In the genomic region with DNA sequence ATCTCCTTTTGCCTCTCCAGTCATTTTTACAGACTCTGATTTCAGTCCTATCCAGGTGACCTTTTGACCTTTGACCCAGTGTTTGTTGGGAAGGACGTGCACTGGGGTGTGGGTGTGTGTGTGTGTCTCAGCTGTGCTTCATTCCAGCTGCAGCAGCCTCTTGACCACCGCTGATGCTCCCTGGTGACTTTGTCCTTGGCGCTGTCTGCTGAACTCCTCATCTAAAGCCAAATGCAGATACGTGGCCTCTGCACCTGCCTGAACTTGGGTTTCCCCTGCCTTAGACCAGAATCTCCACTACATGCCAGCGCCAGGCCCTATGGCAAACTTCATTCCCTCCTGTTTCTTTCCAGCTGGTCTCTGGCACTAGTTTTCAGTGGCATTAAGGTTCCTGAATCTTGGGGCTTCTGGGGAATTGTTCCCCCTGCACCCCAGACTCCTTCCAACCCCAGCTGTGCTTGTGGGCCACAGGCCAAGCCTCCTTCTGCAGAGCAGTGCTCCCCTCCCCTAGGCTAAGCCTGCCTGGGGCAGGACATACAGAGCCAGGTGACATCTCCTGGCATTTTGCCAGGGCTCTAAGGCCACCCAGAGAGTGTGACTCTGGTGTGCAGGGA, we compare ENCODE assay signal across 8 mouse cellular contexts. TPM values are rescaled to one million over a fixed set of nuclear protein-coding genes. Genes with fewer than 3 reads are reported as not detected.
DNase-seq lines count a peak whose midpoint lies in the region; ATAC-seq lines count a peak whose summit lies in the region.

No protein-coding gene starts in this region.

- no peak for ATAC-seq in lung, embryonic 16.5 days (ENCODE audit: low read depth)
- ATAC-seq in heart, embryonic 14.5 days (ENCODE audit: insufficient number of reproducible peaks, insufficient read depth, low FRiP score, low read depth) = peak; percentile 49; the same call in 1 of the 2 replicates
- ATAC-seq in limb, embryonic 13.5 days (ENCODE audit: low FRiP score, low read depth) = peak; percentile 22; the same call in 1 of the 2 replicates
- no peak for ATAC-seq in CD4-positive, CD25-positive, alpha-beta regulatory T cell, adult 4 months

- no peak for DNase-seq in lung, postnatal 10 days
- DNase-seq in cerebellum, adult 9-10 months = peak; percentile 77
- DNase-seq in ovary, adult 18-20 months (ENCODE audit: low spot score) = no peak
- DNase-seq in urinary bladder, postnatal 36 days (ENCODE audit: low spot score in 2 of 2) = no peak

- H3K4me2 ChIP-seq in lung, embryonic 16.5 days (ENCODE audit: low read depth, low read length) = peak overlapping the region; percentile 1; the same call in 1 of the 2 replicates
- H3K4me2 ChIP-seq in heart, embryonic 14.5 days (ENCODE audit: low read length) = peak overlapping the region; percentile 3; the same call in 1 of the 2 replicates
- H3K4me2 ChIP-seq in limb, embryonic 13.5 days (replicated peaks) = peak overlapping the region; percentile 27

- H3K27ac ChIP-seq in lung, embryonic 16.5 days (ENCODE audit: low read length) = peak overlapping the region; percentile 93
- peak overlapping the region; percentile 47 to 69; a peak in 3 of 4 replicates for H3K27ac ChIP-seq in heart, embryonic 14.5 days (replicated peaks in 1 of 2; ENCODE audit: control insufficient read depth in 1 of 2, insufficient read depth in 1 of 2, low read depth in 2 of 2, low read length in 2 of 2)
- peak overlapping the region; percentile 49 for H3K27ac ChIP-seq in limb, embryonic 13.5 days

- H3K9me3 ChIP-seq in lung, embryonic 16.5 days (ENCODE audit: control insufficient read depth, low read length) = no peaks in the 10 kb centered on the region
- no peaks in the 10 kb centered on the region for H3K9me3 ChIP-seq in heart, embryonic 14.5 days (ENCODE audit: control insufficient read depth, low read length)
- H3K9me3 ChIP-seq in limb, embryonic 13.5 days = no peaks in the 10 kb centered on the region

- no peaks in the 10 kb centered on the region for H3K27me3 ChIP-seq in lung, embryonic 16.5 days (ENCODE audit: control insufficient read depth, insufficient read depth, low read depth, low read length)
- H3K27me3 ChIP-seq in heart, embryonic 14.5 days (ENCODE audit: control insufficient read depth, insufficient read depth, low read length) = no peaks in the 10 kb centered on the region
- no peaks in the 10 kb centered on the region for H3K27me3 ChIP-seq in limb, embryonic 13.5 days

- 25% methylated on average over 5 of the region's 5 CpGs for WGBS in lung, embryonic 16.5 days
- WGBS in heart, embryonic 14.5 days = 33% methylated on average over 5 of the region's 5 CpGs
- 48% methylated on average over 5 of the region's 5 CpGs for WGBS in limb, embryonic 13.5 days

- H3K4me1 ChIP-seq in lung, embryonic 16.5 days (replicated peaks; ENCODE audit: control insufficient read depth, insufficient read depth, low read length) = peaks cover 99% of the 10 kb centered on the region
- peaks cover 77 to 95% of the 10 kb centered on the region in 2 experiments for H3K4me1 ChIP-seq in heart, embryonic 14.5 days (ENCODE audit: control insufficient read depth in 2 of 2, insufficient read depth in 2 of 2, low read length in 2 of 2)
- H3K4me1 ChIP-seq in limb, embryonic 13.5 days = peaks cover 91% of the 10 kb centered on the region

- 0 out of 2 replicates have a peak overlapping the region, but pooled peaks have one; percentile 35 for H3K9ac ChIP-seq in lung, embryonic 16.5 days (ENCODE audit: low read length)
- peak overlapping the region; percentile 7 for H3K9ac ChIP-seq in heart, embryonic 14.5 days (ENCODE audit: low read length)
- H3K9ac ChIP-seq in limb, embryonic 13.5 days = peak overlapping the region; percentile 5; the same call in 1 of the 2 replicates

- H3K4me3 ChIP-seq in lung, embryonic 16.5 days (ENCODE audit: low read length) = no peak overlapping the region
- no peak overlapping the region for H3K4me3 ChIP-seq in heart, embryonic 14.5 days (ENCODE audit: control insufficient read depth in 1 of 2, insufficient read depth in 1 of 2, low read depth in 1 of 2, low read length in 2 of 2)
- H3K4me3 ChIP-seq in limb, embryonic 13.5 days = no peak overlapping the region

- peaks cover 8% of the 10 kb centered on the region; the same call in 1 of the 2 replicates for H3K36me3 ChIP-seq in lung, embryonic 16.5 days (ENCODE audit: control insufficient read depth, insufficient read depth, low read length)
- H3K36me3 ChIP-seq in heart, embryonic 14.5 days (ENCODE audit: control insufficient read depth, insufficient read depth, low read length) = peaks cover 35% of the 10 kb centered on the region
- peaks cover 54% of the 10 kb centered on the region for H3K36me3 ChIP-seq in limb, embryonic 13.5 days

RNA-seq across cellular contexts. Expression of a gene that starts 9.9 kb away (rescaled TPM):
- 163 and 167 TPM in 2 replicates for polyA plus RNA-seq in lung, embryonic 16.5 days (2015; fragmentation: Nextera tagmentation; extraction: Ambion mirVana)
- 26.5 and 28.1 TPM in 2 replicates for polyA plus RNA-seq in heart, embryonic 14.5 days (2014; fragmentation: Nextera tagmentation; extraction: Ambion mirVana)
- polyA plus RNA-seq in limb, embryonic 13.5 days (2015; fragmentation: Nextera tagmentation; extraction: Ambion mirVana) = 128 and 138 TPM in 2 replicates
- polyA plus RNA-seq in CD4-positive, CD25-positive, alpha-beta regulatory T cell, adult 4 months (2017; shearing (Covaris generic)) = 10 to 100 TPM; 46.4 to 49.9 TPM

RNA-seq across cellular contexts. Expression of a gene that starts 26.5 kb away (rescaled TPM):
- 495 and 578 TPM in 2 replicates for polyA plus RNA-seq in lung, embryonic 16.5 days (2015; fragmentation: Nextera tagmentation; extraction: Ambion mirVana)
- polyA plus RNA-seq in heart, embryonic 14.5 days (2014; fragmentation: Nextera tagmentation; extraction: Ambion mirVana) = 499 and 536 TPM in 2 replicates
- 547 and 558 TPM in 2 replicates for polyA plus RNA-seq in limb, embryonic 13.5 days (2015; fragmentation: Nextera tagmentation; extraction: Ambion mirVana)
- polyA plus RNA-seq in CD4-positive, CD25-positive, alpha-beta regulatory T cell, adult 4 months (2017; shearing (Covaris generic)) = 1,000 to 10,000 TPM in 1 of 2 experiments, 100 to 1,000 TPM in 1; 884 to 1,093 TPM

RNA-seq across cellular contexts. Expression of a gene that starts 31.9 kb away (rescaled TPM):
- polyA plus RNA-seq in lung, embryonic 16.5 days (2015; fragmentation: Nextera tagmentation; extraction: Ambion mirVana) = 3.1 and 3.4 TPM in 2 replicates
- polyA plus RNA-seq in heart, embryonic 14.5 days (2014; fragmentation: Nextera tagmentation; extraction: Ambion mirVana) = 4.2 and 5.5 TPM in 2 replicates
- polyA plus RNA-seq in limb, embryonic 13.5 days (2015; fragmentation: Nextera tagmentation; extraction: Ambion mirVana) = 11.7 and 12.5 TPM in 2 replicates
- polyA plus RNA-seq in CD4-positive, CD25-positive, alpha-beta regulatory T cell, adult 4 months (2017; shearing (Covaris generic)) = 1 to 10 TPM; 1.4 TPM

RNA-seq across cellular contexts. Expression of a gene that starts 33.0 kb away (rescaled TPM):
- polyA plus RNA-seq in lung, embryonic 16.5 days (2015; fragmentation: Nextera tagmentation; extraction: Ambion mirVana) = 0.35 TPM in 1 of 2 replicates, not detected in the other
- not detected in 2 replicates for polyA plus RNA-seq in heart, embryonic 14.5 days (2014; fragmentation: Nextera tagmentation; extraction: Ambion mirVana)
- 0.83 TPM in 1 of 2 replicates, not detected in the other for polyA plus RNA-seq in limb, embryonic 13.5 days (2015; fragmentation: Nextera tagmentation; extraction: Ambion mirVana)
- polyA plus RNA-seq in CD4-positive, CD25-positive, alpha-beta regulatory T cell, adult 4 months (2017; shearing (Covaris generic)) = not detected

RNA-seq across cellular contexts. Expression of a gene that starts 42.4 kb away (rescaled TPM):
- 16.1 and 18.5 TPM in 2 replicates for polyA plus RNA-seq in lung, embryonic 16.5 days (2015; fragmentation: Nextera tagmentation; extraction: Ambion mirVana)
- polyA plus RNA-seq in heart, embryonic 14.5 days (2014; fragmentation: Nextera tagmentation; extraction: Ambion mirVana) = 9.0 and 9.8 TPM in 2 replicates
- polyA plus RNA-seq in limb, embryonic 13.5 days (2015; fragmentation: Nextera tagmentation; extraction: Ambion mirVana) = 21.0 and 23.3 TPM in 2 replicates
- polyA plus RNA-seq in CD4-positive, CD25-positive, alpha-beta regulatory T cell, adult 4 months (2017; shearing (Covaris generic)) = 10 to 100 TPM; 25.2 to 33.8 TPM

Comparison
In these comparisons a context has a peak if more than half of its experiments do, and no peak if none do; other contexts are left out.
1. ATAC-seq: peak in heart, embryonic 14.5 days (single experiment) and limb, embryonic 13.5 days (single experiment); none in lung, embryonic 16.5 days (single experiment) and CD4-positive, CD25-positive, alpha-beta regulatory T cell, adult 4 months (single experiment).
2. Peak in every context shown above with its lines, with median percentiles within 50 percentile points of each other: H3K27ac ChIP-seq, H3K4me2 ChIP-seq and H3K9ac ChIP-seq.